Mouse (Mus musculus) ovary, postnatal 10 days (tissue): ENCODE measurements around the gene Best2.

ENCODE experiments used
- DNase-seq: peaks from one replicate; pipeline ENCODE4 v3.0.0; 2022; ENCODE audit warnings: low spot score

The Best2 gene

DNA sequence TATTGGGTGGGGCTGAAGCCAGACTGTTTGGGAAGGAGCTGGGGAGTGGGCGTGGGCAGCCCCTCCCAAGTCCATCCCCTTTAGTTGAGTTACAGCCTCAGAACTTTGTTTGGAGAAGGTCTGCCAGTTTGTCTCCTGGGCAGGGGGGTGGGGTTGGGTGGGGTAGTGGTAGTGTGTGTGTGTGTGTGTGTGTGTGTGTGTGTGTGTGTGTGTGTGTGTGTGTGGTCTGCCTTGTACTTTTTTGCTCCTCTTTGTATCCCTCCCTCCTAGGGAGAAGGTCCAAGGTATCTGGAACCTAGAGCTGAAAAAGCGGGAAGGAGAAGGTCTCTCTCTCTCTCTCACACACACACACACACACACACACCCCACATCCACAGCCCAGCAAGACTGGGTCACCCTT, at the start of gene Best2:
Gene Best2, minus strand, starts transcription at position 101 of the 400 bp plus-strand sequence.
- DNase-seq: no peak

DNA sequence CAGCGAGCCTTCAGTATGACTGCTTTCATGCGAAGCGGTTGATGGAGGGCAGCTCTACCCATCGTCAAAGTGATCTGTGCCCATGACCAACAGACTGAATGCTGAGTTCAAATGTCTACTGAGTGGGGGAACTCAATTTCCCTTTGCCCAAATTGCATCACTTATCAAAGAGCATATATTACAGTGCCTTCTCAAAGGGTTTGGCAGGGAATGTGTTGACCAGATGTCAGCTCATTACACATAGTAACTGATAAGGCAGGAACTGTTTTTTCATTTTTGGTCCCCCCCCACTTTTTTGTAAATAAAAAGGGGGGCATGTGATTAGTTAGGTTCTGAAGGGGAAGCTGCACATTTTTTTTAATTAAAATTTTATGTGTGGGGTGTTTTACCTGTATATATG, 48.3 kb upstream of the Best2 start:
- DNase-seq: no peak

DNA sequence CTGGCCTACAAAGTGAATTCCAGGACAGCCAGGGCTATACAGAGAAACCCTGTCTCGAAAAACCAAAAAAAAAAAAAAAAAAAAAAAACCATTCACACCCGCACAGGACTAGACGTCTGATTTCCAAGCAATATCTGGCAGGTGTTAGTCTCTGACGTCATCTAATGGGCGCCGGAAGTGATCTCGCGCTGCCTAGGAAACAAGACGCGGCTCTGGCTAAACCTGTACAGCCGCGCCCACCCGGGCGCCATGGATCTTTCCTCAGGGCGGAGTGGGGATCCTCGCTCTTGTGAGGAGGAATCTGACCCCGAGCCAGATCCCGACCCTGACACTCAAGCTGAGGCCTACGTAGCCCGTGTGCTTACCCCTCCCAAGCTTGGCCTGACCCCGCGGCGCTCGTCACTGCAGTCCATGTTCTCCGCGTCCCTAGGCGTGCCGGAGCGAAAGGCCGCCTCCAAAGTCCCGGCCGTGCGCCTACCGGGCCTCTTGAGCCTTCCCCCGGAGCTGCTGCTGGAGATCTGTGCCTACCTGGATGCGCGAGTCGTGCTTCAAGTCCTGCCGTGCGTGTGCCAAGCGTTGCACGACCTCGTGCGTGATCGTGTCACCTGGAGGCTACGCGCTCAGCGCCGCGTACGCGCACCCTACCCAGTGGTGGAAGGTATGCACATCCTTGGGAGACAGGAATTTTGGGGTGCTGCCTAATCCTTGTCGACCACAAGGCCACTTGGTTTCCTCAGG, 45.7 kb upstream of the Best2 start, which contains the start of gene Fbxw9:
Gene Fbxw9, plus strand, starts transcription at position 177 of the 738 bp plus-strand sequence.
- DNase-seq: peak; percentile 72

DNA sequence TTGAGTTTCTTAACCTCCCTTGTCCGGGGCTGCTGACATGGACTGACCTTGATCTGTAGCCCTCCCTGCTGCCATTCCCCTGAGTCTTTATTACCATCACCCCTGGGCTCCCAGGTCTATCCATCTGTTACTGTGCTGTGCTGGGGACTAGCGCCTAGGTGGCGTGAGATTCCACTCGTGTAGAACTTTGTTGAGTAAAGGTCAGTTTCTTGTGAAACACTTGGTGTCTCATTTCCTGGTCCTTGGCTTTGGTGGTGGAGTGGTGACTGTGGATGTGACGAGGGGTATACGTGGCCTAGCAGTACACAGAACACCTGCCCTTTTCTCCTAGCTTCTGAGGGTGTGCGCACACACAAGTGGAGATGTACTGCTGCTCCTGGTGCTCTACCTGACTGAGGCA, 43.0 kb upstream of the Best2 start:
- DNase-seq: no peak

DNA sequence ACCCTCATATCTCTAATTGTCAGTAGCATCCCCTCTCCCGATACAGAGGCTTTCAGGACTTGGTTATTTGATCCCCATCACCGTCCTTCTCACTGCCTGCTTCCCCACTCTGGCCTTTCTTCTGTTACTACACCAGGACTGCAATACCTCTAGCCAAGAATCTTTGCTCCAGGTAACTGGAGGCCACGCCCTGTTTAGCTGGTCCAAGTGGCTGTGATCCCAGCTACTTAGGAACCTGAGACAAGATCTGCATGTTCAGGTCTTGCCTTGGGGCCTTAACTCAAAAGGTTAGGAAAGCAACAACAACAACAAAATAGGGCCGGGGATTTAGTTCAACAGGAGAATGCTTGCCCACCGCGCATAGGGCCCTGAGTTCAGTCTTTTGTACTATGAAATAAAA, 29.3 kb upstream of the Best2 start:
- no peak for DNase-seq

DNA sequence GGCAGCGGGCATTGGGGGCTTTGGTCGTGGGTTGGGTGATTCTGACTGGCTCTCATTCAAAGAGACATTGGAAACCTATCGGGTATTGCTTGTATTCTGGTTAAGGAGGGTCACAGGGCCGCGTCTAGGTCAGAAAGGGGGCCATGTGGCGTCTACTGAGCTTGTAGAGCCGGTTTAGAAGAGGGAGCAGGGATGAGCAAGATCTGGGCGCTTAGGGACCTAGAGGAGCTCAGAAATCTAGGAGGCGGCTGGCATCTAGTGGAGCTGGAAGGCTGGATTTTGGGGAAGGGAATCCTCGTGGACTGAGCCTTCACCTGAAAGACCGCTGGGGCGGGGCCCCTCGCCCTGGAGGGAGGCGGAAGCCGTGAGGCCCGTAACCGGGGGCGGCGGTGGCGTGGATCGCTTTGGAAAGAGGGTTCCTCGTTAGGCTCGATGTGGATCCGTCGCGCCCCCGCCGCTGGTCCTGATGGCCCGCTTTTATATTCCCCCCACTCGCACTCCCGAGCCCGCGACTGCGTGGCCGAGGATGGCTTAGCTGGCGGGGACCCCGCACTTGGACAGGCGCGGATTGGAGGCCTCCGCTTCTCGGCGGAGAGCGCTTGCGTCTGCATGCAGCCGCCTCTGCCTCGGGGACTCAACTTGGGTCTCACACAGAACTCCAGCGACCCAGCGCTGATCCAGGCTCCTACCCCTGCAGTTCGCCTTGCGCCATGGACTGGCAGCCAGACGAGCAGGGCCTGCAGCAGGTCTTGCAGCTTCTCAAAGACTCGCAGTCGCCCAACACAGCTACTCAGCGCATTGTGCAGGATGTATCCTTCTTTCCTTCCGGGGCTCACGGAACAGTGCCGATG, 23.6 kb upstream of the Best2 start:
- DNase-seq: peak; percentile 30

DNA sequence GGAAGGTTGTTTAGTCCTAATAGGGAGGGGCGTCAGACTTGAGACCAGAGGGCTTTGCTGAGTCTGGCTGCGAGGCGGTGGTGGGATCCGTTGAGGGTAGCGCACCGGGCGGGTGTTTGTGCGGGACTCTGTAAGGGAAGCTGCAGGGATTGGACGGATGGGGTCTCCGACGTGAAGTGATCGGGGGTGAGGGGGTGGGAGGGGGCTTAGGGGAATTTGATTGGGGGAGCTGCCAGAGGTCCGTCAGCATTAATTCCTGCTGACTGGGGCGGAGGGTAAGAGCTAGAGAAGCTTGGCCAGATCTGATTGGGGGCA, 23.0 kb upstream of the Best2 start:
- no peak for DNase-seq

DNA sequence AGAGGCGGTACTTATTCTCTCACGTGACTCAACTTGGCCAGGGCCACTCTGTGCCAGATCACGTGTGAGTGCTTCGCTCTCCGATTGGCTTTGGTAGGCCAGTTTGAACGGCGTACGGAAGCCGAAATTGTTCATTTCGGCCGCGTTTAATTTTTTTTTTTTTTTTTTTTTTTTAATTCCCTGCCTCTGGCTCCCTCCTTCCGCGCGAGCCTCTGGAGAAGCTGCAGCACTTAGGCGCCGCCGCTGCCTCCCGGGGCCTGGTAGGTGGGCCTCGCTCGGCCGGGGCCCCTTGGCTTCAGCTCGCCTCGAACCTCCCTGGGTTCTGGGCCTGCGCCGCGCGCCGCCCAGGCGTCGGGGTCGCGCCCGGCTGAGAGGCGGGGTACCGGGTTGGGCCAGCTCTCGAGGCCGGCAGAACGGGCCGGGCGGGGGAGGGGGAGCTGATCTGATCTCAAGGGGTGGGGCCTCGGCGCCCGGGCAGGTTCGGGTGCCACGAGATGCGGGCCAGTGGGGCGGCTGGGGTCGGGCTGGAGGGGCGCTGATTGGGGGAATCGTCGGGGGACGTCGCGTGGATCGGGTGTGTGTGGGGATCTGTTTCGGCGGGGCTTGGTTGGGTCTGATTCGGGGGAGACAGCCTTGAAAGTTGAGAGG, 22.5 kb upstream of the Best2 start, which contains the start of gene Tnpo2:
Gene Tnpo2, plus strand, starts transcription at position 198 of the 648 bp plus-strand sequence.
- peak; percentile 84 for DNase-seq

DNA sequence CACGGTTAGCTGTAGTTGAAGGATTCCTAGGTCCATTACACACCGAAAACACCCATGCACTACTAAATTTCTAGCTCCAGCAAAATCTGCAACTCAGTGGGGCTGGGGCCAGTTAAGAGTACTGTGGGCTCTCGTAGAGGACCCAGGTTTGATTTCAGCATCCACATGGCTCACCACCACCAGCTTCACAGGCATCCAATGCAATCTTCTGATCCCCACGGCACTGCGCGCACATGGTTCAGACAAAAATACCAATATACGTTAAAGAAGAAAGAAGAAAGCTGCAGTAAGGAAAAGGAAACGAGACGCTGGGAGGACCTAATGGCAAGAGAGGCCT, 22.0 kb upstream of the Best2 start:
- peak; percentile 61 for DNase-seq

DNA sequence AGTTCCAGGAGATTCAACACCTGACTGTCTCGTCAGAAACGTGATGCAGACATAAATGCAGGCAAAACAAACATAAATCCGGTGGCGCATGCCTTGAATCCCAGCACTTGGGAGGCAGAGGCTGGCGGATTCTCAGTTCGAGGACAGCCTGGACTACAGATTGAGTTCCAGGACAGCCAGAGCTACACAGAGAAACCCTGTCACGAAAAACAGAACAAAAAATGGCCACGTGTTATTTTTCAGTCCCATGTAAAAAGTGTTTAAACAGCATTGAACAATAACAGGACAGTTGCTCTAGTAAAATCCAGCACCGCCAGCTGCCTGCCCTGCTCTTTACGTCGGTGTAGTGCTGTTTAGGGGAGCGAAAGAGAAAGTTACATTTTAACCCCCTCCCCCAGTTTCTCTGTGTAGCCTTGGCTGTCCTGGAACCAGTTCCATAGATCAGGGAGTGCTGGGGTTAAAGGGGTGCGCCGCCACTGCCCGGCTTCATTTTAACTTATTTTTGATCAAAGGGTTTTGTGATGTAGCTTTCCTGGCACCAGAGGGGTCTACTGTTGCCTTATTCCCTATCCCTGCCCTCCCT, 21.5 kb upstream of the Best2 start:
- no peak for DNase-seq

DNA sequence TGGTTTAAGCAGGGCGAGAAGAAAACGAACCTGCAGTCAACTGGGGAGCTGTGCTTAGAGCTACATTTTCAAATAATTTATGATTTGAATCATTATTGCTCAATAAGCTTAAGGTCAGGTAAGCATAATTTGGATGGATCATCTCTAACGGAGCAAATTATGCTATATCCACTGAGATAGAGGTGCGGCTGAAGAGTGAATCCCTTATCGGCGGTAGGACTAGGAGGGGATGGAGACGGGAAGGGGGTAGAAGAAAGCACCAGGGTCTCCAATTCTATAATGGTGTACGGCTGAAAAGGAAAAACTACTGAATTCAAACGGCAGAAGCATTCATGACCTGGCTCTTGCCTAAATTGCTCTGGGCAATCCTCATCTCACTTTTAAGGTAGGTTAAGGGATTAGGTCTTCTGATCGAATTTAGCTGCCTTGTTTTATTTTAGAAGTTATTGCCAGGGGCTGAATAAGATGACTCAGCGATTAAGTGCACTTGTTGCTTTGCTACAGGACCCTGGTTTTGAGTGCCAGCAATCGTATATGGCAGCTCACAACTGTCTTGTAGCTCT, 20.9 kb upstream of the Best2 start:
- DNase-seq: no peak

DNA sequence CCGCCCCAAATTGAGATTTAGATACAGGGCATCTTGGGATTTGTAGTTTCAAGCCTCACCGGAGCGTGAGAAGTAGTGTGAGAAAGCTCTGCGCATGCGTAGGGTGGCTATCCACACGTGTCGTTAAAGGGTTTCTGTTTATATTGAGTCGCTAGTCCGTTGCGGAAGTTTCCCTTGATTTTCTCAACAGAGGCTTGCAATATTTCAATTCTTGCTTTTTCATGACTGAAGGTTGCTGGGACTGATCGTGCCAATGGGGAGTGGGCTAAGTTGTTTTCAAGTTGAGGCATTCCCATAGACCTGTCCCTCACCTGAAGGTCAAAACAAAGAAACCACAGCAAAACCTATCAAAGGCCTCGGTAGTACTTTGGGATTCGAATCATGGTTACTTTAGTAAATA, 20.4 kb upstream of the Best2 start:
- peak; percentile 30 for DNase-seq

DNA sequence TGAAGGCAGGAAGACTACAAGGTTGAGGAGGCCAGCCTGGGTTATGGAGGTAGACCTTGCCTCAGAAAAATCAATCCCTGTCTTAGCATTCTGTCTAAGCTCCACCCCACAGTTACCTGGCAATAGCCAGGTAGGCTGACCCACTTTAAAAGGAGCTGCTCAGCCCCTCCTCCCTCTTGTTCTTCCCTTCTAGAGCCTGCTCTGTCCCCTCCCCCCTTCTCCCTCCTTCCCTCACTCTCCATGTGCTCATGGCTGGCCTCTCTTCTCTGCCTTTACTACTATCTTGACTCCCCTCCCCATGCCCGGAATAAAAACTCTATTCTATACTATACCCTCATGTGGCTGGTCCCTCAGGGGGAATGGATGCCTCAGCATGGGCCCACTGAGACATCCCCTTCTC, 19.5 kb upstream of the Best2 start:
- no peak for DNase-seq

DNA sequence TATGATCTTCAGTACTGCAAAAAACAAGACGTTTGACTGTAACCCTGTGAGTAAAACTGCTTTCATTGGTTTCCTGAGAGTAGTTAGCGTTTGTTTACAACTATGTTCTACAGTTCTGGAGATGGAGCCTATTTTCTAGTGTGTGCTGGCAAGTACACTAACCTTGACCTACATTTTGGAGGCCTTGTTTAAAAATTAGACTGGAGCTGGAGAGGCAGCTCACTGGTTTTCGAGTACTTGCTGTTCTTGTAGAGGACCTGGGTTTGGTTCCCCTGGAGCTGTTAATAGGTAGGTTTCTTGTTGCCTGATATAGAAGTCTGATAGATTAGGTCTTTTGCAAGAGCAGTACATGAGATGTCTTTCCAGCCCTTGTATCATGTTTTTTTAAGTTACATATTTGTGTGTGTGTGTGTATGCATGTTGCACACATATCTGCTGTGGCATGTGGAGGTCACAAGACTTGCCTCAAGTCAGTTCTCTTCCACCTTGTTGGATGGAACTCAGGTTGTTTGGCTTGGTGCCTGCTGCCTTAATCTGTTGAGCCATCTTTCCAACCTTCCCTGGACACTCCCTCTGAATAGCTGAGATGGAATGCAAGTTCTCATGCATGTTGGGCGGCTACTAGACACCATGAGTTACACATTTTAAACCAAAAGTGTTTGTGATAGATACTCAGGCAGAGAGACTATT, 18.4 kb upstream of the Best2 start:
- no peak for DNase-seq

DNA sequence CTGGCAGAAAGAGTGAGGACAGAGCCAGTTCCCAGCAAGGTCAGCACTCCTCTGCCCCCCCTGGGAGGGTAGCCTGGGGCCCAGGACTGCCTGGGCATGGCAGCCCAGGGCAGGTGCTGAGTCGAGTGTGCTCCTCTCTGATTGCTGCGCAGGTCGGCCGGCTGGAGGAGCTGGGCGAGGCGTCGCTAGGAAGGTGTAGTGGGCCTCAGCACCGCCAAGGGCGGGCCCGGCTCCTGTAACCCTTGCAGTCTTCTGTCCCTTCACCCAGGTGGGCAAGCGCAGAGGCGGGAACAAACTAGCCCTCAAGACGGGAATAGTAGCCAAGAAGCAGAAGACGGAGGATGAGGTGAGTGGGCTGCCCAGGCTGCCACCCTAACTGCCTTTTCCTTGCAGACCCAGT, 14.9 kb upstream of the Best2 start:
- DNase-seq: no peak

DNA sequence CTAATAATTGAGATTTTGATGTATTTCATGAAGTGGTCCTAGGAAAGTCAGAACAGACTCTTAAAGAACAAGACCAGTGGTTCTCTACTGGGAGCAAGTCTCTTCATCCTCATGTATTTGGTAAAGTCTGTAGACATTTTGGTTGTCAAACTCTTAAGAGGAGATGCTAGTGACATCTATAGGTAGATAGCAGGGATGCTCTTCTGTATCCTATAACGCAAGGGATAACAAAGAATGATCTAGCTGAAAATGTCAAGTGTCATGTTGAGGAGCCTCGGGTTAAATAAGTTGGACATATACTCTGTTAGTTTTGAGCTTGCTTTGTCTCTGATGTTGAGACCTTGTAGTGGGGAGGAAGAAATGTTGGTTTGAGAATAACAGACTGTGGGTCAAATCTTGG, 13.6 kb upstream of the Best2 start:
- no peak for DNase-seq

DNA sequence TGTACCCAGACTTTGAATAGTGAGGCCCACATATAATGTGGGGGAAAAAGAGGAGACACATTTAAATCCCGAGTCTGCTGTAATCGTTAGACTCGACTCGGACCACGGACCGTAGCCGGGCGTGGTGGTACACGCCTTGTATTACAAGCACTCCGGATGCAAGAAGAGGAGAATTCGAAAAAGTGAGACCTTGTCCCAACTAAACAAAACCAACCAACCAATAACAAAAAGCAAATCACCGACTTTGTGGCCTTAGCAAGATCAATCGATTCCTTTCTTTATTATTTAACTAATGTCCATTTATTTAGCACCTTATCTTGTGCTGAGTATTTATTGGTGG, 13.2 kb upstream of the Best2 start:
- DNase-seq: no peak

DNA sequence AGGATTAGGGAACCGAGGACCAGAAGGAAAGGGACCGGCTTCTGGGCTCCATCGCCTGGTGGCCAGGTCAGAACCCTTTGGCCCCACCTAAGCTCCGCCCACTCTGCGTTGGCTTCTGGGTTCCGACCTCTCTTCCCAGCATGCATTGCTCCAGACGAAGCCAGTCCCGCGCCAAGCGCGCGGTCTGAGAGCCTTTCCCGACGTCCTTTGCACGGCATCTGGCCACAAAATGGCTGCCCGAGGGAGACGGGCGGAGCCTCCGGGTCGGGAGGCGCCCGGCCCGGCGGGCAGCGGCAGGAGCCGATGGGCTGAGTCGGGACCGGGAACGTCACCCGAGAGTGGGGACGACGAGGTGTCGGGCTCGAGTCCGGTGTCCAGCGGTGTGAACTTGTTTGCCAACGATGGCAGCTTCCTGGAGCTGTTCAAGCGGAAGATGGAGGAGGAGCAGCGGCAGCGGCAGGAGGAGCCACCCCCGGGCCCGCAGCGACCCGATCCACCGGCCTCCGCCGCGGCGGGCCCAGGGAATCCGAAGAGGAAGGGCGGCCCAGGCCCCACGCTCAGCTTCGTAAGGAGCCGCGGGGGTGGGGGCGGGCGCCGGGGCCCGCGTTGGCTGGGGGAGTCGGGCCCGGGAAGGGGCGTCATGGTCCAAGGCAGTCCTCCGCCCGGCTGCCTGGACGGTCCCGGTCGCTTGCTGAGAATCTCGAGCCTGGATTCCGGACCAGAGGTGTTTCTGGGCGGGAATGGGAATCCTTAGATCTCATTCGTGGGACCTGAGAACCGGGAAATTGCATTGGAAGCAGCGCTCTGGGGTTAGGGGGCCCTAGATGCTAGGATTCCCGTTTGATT, 12.6 kb upstream of the Best2 start, which contains the start of gene Trir:
Gene Trir, plus strand, starts transcription at position 154 of the 846 bp plus-strand sequence.
- DNase-seq: peak; percentile 94

DNA sequence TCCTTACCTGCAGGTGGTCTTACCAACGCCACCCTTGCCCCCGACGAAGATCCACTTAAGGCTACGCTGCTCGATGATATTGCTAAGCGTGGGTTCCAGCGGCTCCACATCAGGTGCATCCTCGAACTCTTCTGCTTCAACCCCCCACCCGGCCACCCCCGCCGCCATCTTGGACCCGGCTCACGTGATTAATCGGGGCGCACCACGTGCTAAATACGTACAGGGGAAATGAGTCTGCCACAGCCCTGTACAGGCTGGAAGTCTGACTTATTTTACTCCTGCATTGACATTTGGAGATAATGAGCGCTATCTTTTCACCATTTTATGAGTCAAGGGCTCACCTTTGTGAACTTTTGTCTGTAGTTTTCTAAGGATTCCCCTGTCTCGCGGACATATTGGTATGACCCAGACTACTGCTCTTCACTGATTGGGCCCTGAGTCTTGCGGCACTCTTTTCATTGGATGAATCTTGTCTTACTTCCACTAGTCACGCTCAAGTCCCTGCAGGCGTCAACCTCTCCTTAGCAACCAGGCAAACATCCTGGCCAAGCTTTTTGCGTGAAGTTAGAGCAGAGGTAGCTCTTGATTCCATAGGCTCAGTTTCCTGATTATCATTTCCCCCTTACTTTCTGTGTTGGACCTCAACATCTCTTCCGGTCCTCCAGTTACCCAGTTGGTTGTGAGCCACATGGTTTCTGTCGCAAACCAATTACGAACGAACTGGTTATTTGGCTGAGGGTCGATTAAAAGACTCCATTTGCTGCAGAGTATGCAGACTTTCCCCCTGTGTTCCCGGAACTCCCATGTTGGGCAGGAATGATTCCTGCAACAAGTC, 11.0 kb upstream of the Best2 start, which contains the start of gene Asna1:
Gene Asna1, minus strand, starts transcription at position 184 of the 835 bp plus-strand sequence.
- DNase-seq: peak; percentile 61

DNA sequence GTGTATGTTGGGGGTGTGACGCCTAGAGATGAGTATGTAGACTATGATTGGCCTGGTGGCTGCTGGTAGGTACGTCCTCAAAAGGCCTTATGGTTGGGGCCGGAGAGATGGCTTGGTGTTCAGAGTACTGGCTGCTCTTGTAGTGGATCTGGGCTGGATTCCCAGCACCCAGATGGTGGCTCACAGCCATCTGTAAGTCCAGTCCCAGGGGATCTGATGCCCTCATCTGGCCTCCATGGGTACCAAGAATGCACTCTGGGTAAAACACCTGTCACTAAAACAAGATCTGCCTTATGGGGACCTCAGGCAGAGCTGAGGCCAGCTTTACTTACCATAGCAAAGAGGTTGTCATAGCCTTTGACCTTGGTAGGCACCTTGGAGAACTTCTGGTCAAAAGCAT, 9.5 kb upstream of the Best2 start:
- no peak for DNase-seq
